Mouse (Mus musculus): ENCODE measurements around the gene Rtn4r.

Gene Rtn4r

DNA sequence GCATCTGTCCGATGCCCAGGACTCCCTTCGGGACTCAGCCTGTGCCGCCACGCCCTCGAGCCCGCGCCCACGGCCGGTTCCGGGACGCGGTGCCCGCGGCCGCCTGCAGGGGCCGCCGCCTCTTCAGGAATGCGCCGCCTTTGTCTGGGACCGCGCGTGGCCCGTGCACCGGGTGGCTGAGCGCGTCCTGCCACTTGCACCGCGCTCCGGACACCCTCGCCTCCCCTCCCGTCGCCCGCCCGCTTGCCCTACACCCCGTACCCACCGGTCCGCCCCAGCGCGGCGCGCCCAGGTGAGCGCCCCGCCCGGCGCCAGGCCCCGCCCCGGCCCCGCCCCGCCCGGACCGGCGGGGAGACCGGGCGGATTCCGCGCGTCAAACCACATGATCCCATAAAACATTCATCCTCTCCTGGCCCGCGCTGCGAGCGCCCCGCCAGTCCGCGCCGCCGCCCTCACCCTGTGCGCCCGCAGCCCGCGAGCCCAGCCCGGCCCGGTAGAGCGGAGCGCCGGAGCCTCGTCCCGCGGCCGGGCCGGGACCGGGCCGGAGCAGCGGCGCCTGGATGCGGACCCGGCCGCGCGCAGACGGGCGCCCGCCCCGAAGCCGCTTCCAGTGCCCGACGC lies at the start of gene Rtn4r:
TSS of gene Rtn4r (plus strand) at position 402 of the 621 bp plus-strand sequence.
- peak; percentile 60 for DNase-seq (ENCODE audit: low read depth, low spot score)

DNA sequence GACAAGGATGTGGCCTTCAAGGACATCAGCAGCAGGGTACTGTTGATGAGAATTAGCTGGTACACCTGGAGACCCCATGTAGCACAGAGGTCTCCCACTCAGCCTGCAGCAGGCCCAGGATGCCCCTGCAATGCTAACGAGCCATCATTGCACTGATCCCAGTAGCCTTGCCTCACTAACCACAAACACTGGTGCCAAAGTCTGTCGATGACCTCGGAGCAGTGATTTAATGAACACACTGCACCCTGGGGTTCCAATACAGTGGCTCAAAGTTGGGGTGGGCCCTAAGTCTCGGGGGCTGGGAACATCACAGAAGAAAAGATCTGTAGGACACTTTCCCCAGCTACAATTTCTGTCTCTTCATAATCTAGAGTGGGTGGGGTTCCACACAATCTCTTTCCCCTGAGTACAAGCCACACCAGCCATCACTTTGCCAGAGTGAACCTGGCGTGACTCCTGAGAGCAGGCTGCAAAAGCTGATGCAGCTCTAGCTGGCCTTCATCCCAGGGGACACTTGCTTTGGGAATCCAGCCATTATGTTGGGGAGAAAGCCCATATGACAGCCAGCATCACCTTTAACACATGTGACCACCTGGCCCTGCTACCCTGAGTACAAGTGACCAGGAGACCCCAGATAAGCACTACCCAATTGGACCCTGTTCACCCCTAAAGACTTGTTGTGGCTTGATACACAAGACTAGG lies 49.0 kb upstream of the Rtn4r start:
- no peak for DNase-seq (ENCODE audit: low read depth, low spot score)

DNA sequence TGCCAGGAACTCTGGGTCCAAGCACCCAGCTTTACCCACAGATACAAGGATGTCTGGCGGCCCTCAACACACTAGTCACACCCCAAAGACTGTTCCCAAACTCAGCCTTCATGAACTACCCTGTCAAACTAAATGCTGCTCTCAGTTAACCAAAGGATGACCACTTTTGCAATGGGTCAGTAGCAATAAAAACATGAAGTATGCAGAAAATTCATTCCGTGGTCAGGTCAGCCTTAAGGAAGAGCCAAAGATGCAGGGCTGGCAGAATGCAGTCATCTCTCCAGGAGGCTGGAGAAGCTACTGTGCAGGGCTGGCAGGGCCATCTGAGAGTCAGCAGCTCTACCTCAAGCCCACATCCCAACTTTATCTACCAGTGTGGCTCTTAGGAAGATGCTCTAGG lies 48.1 kb upstream of the Rtn4r start:
- DNase-seq (ENCODE audit: low read depth, low spot score) = no peak

DNA sequence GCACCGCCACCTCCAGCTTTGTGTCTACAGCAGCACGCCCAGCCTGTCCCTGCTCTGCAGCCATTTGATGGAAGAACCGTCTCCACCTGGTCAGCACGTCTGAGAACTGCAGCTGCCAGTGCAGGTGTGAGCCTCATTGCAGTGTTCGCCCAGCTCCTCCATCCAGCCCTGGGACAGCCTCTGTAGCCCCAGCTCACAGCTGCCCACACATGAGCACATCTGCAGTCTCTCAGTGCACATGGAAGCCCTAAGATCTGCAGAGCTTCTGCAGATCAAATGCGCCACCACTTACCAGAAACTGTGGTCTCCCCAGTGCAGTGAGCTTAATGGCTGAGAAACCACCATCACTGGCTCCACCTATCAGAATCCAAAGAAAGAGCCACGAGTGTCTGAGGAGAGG lies 47.3 kb upstream of the Rtn4r start:
- DNase-seq (ENCODE audit: low read depth, low spot score) = no peak

DNA sequence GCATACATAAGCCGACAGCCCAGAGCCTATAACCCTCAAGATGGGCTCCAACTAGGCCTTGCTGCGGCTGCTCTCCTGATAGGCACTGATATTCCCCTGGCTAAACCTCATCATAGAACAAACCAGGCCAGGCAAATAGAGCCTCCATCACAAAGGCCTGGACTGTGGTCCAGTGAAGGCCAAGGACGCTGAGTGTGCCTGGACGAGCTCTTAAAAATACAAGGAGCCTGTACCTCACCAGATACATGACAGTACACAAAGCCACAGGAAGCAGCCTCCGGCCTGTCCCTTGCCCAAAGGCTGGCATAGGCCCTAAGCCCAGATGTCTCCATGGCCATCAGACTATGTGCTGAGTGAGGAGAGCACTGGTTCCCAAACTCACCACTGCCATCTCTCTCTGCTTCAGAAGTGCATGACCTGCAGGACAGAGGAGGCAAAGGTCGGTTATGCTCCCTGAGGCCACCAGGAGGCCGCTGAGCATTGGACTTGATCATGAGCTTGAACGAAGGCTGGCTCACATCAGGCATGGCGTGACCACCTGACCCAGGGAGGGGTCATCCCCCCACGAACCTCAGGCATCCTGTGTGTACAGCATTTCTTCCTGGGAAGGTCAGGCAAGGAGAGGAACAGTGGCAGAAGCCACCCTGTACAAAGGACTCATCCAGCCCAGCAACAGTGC lies 46.2 kb upstream of the Rtn4r start:
- peak; percentile 54 for DNase-seq (ENCODE audit: low read depth, low spot score)

DNA sequence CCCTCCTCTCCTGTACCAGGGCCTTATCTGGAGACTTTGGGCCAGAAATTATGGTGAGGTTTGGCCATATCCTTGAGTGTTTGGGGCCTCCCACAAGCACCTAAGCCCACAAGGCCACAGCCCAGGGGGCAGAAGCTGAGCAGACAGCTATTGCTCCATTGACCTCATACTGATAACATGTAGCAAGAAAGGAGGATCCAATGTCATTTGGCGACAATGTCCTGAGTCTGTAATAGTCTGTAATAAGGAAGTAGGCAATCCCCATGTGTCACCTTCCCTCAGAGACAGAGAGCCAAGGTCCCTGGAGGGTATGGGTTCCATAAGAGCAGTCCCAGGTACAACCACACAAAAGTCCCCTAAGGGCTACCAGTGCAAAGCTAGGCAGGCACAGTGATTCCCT lies 45.2 kb upstream of the Rtn4r start:
- no peak for DNase-seq (ENCODE audit: low read depth, low spot score)

DNA sequence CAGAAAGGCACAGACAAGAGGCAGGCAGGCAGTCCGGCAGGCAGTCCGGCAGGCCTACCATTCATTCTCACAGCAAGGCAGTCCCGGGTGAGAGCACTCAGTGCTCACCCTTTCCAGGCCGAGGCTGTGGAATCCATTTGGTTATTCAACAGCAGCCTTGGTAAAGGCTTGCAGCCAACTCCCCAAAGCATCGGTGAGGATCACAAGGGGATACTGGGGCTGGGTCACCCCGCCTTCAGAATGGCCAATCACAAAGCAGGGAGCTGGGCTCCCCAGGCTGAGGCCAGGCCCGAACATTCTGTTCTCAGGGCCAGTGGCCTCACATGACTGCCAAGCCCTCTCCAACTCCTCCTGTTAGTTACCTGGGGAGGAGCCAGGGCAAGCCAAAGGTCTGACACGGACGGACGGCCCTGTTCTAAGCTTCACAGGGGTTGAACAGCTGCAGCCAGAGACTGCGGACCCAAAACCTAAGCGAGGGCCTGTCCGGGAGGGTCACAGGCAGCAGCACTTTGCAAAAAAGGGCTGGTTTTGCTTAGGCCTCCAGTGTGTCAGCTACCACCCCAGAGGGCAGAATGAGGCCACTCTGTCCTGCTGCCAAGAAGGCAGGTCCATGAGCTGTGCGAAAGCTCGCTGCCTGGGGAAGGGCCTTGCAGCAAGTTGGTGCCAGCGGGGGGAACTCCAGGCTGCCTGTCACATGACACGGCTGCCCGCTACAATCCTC lies 44.1 kb upstream of the Rtn4r start:
- peak; percentile 43 for DNase-seq (ENCODE audit: low read depth, low spot score)

DNA sequence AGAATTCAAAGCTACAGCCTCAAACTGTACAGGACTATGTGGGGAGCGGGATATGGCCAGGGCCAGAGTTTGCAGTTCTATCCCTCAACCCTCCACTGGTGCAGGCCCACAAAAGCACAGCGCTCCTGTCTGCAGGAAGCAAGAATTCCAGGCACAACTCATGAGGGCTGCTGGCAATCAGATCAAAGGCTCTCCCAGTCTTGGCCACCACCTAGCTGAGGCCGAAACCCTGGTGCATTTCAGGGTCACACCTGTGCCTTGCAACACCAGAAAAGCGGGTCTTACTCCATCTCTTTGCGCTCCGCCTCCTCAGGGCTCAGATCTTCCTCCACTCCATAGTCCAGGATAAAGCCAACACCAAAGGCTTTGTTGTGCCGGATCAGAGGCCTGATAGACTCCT lies 43.2 kb upstream of the Rtn4r start:
- DNase-seq (ENCODE audit: low read depth, low spot score) = no peak

DNA sequence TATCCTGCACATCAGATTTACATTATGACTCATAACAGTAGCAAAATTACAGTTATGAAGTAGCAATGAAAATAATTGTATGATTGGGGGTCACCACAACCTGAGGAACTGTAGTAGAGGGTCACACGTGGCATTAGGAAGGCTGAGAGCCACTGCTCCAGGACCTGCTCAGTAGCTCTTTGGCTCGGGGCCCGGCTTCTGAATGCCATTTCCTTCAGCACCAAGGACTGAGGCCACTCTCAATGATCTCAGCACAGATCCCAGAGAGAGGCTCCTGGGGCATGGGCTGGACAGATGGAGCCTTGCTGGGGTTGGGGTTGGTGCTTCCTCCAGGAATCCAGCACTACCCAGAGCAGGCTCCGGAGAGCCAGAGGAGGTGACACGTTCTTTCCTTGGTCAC lies 40.3 kb upstream of the Rtn4r start:
- DNase-seq (ENCODE audit: low read depth, low spot score) = no peak

DNA sequence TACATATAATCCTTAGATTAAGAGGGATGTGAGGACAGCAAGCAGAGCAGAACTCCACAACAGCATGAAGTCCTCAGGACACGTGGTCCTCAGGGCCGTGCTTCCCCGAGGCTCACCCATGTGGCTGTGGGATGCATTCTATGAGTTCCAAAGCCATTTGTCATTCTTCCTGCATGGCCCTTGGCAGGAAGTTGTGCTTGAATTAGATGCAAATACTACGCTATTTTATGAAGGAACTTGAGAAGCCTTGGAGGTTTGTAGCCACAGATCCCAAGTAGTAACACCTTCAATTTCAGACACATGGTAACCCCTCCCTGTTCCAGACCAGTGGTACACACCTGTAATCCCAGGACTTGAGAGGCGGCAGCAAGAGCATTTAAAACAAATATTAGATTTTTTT lies 31.1 kb upstream of the Rtn4r start:
- no peak for DNase-seq (ENCODE audit: low read depth, low spot score)

DNA sequence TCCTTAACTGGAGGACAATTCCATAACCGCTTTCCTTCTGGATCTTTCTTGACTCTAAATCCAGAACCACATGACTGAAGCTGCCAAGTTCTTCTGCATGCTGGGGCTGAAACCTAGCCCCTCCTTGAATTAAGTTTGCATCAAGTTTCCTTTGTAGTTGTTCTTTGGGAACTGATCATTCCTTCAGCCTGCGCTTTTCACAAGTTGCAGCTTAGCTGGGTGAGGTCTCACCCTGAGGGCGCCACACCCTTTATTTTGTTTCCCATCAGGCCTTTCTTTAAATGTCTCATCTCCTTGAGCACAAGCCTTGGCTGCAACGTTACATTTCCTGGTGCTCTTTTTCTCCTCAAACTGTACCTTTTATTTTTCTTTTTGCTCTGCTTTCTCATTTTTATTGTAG lies 24.6 kb upstream of the Rtn4r start:
- peak; percentile 84 for DNase-seq (ENCODE audit: low read depth, low spot score)

DNA sequence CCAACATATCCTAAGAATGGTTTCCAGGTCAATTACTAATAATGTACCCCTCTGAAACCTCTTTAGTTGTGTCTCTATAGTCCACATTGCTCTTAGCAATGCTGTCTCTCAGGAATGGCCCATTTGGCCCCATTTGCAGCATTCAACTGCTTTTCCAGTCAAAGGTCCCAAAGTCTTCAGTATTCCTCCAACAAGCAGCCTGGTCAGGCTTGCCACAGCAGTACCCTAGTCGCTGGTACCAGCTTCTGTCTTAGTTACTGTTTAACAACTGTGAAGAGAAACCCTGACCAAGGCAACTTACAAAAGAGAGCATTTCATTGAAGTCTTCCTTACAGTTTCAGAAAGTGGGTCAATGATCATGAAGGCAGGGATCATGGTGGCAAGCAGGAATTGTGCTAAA lies 24.1 kb upstream of the Rtn4r start:
- no peak for DNase-seq (ENCODE audit: low read depth, low spot score)

DNA sequence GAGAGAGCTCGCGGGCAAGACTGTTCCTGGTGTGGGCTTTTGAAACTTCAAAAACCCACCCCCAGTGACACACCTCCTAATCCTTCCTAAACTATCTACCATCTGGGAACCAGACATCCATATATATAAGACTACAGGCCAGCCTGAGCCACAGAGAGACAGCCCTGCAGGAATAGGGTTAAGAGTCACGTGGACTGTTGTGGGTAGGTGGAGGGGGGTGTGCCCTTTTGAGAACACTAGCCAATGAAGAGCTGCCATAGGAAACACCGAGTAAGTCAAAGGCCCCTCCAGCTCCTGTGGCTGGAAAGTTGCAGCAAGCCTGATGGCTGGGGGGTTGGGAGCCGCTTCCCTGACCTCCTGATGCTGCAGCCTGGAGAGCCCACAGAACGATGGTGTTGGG lies 23.6 kb upstream of the Rtn4r start:
- DNase-seq (ENCODE audit: low read depth, low spot score) = peak; percentile 37

DNA sequence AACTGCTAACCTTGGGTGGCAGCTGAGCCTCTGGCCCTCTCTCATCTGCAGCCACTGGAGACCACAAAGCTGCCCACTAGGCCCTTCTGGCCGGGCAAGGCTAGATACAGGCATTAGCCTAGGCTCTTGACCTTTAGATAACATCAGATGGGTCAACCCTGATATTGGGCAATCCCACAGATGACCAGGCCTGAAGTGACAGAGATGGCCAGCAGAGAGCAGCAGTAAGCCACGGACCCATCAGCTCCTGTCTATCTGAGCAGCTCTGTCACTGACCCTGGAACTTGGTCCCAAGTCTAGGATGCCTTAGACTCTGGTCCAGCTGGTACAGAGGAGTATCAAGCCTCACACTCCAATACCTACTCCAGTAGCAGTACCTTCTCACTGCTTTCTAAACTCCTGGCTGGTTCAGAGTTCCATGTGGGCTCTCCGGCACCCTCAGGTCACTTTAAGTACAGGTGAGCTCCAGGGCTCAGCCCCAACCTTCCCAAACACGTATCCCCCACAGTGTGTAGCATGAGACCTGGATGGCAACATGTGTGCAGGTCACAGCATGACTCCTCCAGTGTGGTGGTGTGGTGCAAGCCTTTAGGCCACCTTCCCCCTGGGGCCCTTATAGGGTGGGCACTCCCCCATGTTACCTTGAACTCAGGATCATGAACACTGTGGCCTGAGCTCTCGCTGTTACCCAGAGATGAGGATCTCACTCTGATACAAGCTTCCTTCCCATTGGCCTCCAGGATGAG lies 19.0 kb upstream of the Rtn4r start:
- DNase-seq (ENCODE audit: low read depth, low spot score) = peak; percentile 56

DNA sequence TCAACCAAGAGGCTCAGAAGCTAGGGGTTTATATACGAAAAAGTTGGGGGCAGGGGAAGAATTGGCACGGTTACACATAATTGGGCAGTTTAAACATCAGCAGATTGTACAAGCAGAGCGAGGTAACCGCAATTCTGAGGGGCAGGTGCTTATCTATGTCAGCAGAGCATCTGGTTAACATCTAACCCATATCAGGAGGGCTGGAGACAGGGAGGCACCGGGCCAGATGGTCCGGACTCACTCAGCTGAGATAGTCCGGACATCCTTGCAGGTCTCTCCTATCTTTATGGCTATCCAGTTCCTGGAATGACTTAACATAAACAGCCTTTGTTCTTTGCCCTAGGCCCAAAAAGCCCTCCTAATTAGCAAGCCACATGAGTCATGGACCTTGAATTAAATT lies 16.4 kb upstream of the Rtn4r start:
- DNase-seq (ENCODE audit: low read depth, low spot score) = no peak

DNA sequence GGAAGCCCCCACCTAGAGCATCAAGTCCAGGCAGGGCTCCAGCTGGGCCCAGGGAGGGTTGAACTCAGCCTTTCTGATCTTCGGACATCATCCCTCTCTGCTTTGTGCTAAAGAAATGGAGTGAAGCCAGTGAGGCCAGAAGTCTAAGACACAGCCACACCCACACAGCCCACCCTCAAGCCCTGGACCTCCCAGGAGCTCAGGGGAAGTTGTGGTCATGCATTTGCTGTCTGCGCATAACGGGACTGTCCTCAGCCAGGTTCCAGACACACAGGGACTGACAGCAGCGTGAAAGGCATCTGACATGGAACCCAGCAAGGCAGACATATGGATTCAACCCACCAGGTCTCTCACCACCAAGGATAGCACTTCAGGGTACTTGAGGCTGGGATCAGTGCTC lies 11.0 kb upstream of the Rtn4r start:
- DNase-seq (ENCODE audit: low read depth, low spot score) = no peak

DNA sequence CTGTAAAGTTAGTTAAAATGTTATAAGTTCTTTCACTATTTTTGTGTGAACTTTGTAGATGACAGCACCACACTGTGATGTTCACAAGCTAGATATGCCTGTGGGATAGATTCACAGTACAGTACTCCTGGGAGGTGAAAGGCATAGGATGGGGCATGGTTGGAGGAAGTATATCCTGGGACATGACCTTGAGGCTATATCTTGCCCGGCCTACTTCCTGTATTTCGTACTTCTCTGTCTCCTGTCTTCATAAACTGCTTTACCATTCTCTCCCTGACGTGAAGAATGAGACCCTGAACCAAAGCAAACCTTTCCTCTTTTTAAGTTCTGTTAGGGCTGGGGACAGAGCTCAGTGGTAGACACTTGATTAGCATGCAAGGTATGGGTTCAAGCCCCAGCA lies 9.2 kb upstream of the Rtn4r start:
- DNase-seq (ENCODE audit: low read depth, low spot score) = no peak

DNA sequence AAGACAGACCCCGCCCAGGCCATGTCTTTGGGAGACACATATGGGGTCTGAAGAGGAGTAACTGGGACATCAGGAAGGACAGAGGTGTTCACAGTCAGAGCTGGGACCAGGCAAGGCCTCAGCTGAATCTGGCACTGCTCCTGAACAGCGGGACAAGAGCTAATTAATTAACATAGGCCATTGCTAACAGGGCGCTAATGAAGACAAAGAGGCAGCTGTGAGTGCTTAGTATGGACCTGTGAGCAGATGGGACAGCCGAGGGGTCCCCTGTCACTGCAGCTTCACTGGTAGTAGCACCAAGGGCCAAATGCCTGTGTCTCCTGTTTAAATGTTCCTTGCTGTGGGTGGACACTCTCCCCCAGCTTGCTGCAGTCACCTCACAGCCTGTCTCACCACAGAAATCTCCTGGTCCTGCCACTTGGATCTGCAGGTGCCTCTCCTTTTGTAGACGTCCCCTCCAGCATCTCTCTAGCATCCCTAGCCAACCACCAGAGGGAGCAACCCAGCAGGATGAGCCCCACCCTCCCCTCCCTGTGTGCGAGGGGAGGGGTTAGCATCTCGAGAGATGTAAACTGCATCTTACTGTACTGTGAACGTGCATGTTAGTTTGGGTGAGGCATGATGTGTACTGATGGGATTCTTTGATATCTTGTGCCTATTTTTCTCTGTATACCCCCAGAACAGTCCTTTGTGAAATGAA lies 8.3 kb upstream of the Rtn4r start:
- peak; percentile 83 for DNase-seq (ENCODE audit: low read depth, low spot score)

DNA sequence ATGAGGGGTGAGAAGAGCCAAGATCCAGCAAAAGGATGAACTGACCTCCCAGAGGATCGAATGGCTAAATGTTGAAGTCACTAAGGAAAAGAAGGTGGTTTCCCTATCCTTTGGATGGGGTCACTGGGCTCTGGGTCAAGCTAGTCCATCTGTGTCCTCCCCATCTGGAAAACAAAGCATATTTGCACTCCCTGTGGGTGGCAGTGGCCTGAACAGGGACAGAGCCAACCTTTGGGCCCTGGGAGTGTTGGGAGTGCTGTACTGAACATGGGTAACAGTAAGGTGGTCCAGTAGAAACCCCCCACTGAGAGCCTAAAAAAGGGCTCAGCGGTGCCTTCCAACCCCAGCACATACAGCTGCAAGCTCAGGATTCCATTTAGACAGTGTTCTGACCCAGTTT lies 4.7 kb upstream of the Rtn4r start:
- no peak for DNase-seq (ENCODE audit: low read depth, low spot score)

DNA sequence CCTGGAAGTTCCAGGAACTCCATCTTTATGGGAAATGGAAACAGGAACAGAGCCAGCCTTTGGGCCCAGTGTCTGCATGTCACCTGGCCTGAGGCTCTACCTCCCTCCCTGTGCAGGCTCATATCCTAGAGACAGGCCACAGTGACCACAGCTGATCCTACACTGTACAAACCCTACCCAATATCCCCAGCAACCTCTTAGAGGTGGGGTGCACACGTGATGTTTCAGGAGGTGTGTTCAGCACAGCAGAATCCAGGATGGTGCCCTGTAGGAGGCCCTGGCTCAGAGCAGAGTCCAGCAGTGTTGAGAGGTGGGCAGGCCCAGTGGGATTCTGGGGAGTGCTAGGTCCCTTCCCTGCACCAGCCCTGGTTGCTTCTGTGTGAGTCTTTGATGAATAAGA lies 4.0 kb upstream of the Rtn4r start:
- no peak for DNase-seq (ENCODE audit: low read depth, low spot score)

DNA sequence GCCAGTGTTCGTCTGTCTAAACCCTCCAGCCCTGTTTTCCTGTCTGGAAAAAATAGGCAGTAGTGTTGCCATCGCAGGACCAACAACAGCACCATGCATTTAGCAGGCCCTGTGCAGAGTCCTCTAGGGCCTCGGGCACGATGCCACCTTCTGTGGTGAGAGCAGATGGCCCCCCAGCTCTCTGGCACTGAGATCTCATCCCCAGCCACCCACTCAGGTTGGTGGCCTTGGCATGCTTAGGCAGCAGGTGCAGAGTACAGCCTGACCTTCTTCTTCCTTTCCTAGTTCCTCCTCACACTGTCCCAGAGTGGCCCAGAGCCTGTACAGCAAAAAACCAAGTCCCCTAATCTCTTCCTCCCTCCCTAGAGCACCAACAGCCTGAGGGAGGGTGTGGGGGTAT lies 3.4 kb upstream of the Rtn4r start:
- DNase-seq (ENCODE audit: low read depth, low spot score) = no peak
